Mouse (Mus musculus) spleen, adult 2 months (tissue): ENCODE results near the gene Tenm4.

Experiments used
- CTCF ChIP-seq: fragments of 200-500 bp; IDR thresholded peaks from 2 replicates; pipeline ENCODE4 v1.5.1; 2011; ENCODE audit warnings: mild to moderate bottlenecking, inconsistent platforms; ENCODE audit not compliant: insufficient read depth, insufficient read length, insufficient replicate concordance; ENCODE audit errors: extremely low read depth
- POLR2A ChIP-seq: fragments of 200-500 bp; IDR thresholded peaks from 2 replicates; pipeline ENCODE4 v1.6.1; 2011; ENCODE audit warnings: low read depth, low read length, inconsistent platforms

GRCm38 (mm10) chr7:96136497-96136961 lies 34.5 kb upstream of the Tenm4 start:
- TF ChIP-seq POLR2A (no peak), CTCF (no peak)
